Mouse (Mus musculus) bone marrow, adult 2 months (tissue): Measurements from ENCODE around the gene Vps33a.

Experiments used
- CTCF ChIP-seq: fragments of 200-500 bp; IDR thresholded peaks from 2 replicates; pipeline ENCODE4 v1.5.1; 2011; ENCODE audit warnings: low read length, control low read depth; ENCODE audit not compliant: control insufficient read depth, insufficient read depth
- POLR2A ChIP-seq: fragments of 200-500 bp; IDR thresholded peaks from 2 replicates; pipeline ENCODE4 v1.6.1; 2011; ENCODE audit warnings: low read depth, mild to moderate bottlenecking, control low read depth, low read length, borderline replicate concordance; ENCODE audit not compliant: control insufficient read depth

- TF ChIP-seq CTCF (no peak), POLR2A (no peak)
These were observed 20.9 kb upstream of the Vps33a start for GRCm38 (mm10) chr5:123593622-123594280.
